Mouse (Mus musculus) erythroblast, embryonic 14.5 days (primary cell): ENCODE measurements around the gene Speg. TPM values are rescaled to one million over a fixed set of nuclear protein-coding genes. Genes with fewer than 3 reads are reported as not detected.

Source experiments
- H3K27me3 ChIP-seq: 2 replicates; pipeline ENCODE4 v1.6.1; 2012; ENCODE audit warnings: inconsistent platforms; ENCODE audit not compliant: control insufficient read depth
- H3K36me3 ChIP-seq: 2 replicates; pipeline ENCODE4 v1.6.1; 2012; ENCODE audit warnings: mild to moderate bottlenecking, inconsistent platforms; ENCODE audit not compliant: control insufficient read depth
- H3K4me1 ChIP-seq: 2 replicates; pipeline ENCODE4 v1.6.1; 2012; ENCODE audit warnings: inconsistent platforms; ENCODE audit not compliant: control insufficient read depth
- H3K4me3 ChIP-seq: replicated peaks from 2 replicates; pipeline ENCODE3; 2012; ENCODE audit warnings: moderate library complexity, mild to moderate bottlenecking, inconsistent platforms
- H3K9me3 ChIP-seq: 2 replicates; pipeline ENCODE4 v1.6.1; 2012; ENCODE audit warnings: low read length, inconsistent platforms, mixed read lengths; ENCODE audit not compliant: control insufficient read depth
- GATA1 ChIP-seq: IDR thresholded peaks from 2 replicates; pipeline ENCODE4 v1.6.1; 2012; ENCODE audit warnings: low read length, inconsistent platforms, mixed read lengths
- TAL1 ChIP-seq: IDR thresholded peaks from 3 replicates; pipeline ENCODE4 v1.6.1; 2012; ENCODE audit warnings: low read length, inconsistent platforms, mixed read lengths
- polyA plus RNA-seq: library from polyadenylated mRNA; stranded (reverse); fragments of >175 nt; gene quantifications from 2 replicates; pipeline ENCODE4 v1.2.3, GENCODE M21; 2012

Speg gene
- polyA plus RNA-seq, 1 experiment: 0.10 TPM

- Histone ChIP-seq H3K9me3 (peaks cover 3% of the 10 kb centered on the region; the same call in 1 of the 2 replicates), H3K4me1 (peaks cover 54% of the 10 kb centered on the region), H3K27me3 (peaks cover 74% of the 10 kb centered on the region), H3K36me3 (no peaks in the 10 kb centered on the region; the same call in 1 of the 2 replicates), H3K4me3 (peak overlapping the region; percentile 23)
- TF ChIP-seq TAL1 (no peak), GATA1 (no peak)
These were observed 83.9 kb downstream of the Speg start for GRCm38 (mm10) chr1:75458789-75459684.

GRCm38 (mm10) chr1:75460297-75460696, 85.2 kb downstream of the Speg start:
- Histone ChIP-seq H3K4me1 (peaks cover 67% of the 10 kb centered on the region), H3K9me3 (peaks cover 3% of the 10 kb centered on the region; the same call in 1 of the 2 replicates), H3K4me3 (no peak overlapping the region), H3K36me3 (no peaks in the 10 kb centered on the region; the same call in 1 of the 2 replicates), H3K27me3 (peaks cover 65% of the 10 kb centered on the region)
- no peak for TF ChIP-seq TAL1

GRCm38 (mm10) chr1:75462636-75463035, 87.5 kb downstream of the Speg start:
- Histone ChIP-seq H3K4me3 (no peak overlapping the region), H3K9me3 (peaks cover 3% of the 10 kb centered on the region; the same call in 1 of the 2 replicates), H3K4me1 (peaks cover 64% of the 10 kb centered on the region), H3K36me3 (no peaks in the 10 kb centered on the region; the same call in 1 of the 2 replicates), H3K27me3 (peaks cover 56% of the 10 kb centered on the region)
- TF ChIP-seq GATA1 (no peak), TAL1 (no peak)

- peaks cover 53% of the 10 kb centered on the region for H3K4me1 ChIP-seq
- H3K27me3 ChIP-seq: peaks cover 50% of the 10 kb centered on the region
- TF ChIP-seq TAL1 (peak; percentile 24; the same call in 1 of the 3 replicates), GATA1 (peak; percentile 69)
- H3K36me3 ChIP-seq: no peaks in the 10 kb centered on the region; the same call in 1 of the 2 replicates
- peak overlapping the region; percentile 8 for H3K4me3 ChIP-seq
- peaks cover 3% of the 10 kb centered on the region; the same call in 1 of the 2 replicates for H3K9me3 ChIP-seq
These were observed 88.6 kb downstream of the Speg start for GRCm38 (mm10) chr1:75463652-75464204.

GRCm38 (mm10) chr1:75467215-75467927, 92.3 kb downstream of the Speg start:
- peaks cover 37% of the 10 kb centered on the region for H3K4me1 ChIP-seq
- no peak for TF ChIP-seq GATA1
- no peak for TF ChIP-seq TAL1
- H3K4me3 ChIP-seq: no peak overlapping the region
- no peaks in the 10 kb centered on the region for H3K9me3 ChIP-seq
- H3K36me3 ChIP-seq: no peaks in the 10 kb centered on the region
- peaks cover 36% of the 10 kb centered on the region for H3K27me3 ChIP-seq

- no peaks in the 10 kb centered on the region for H3K9me3 ChIP-seq
- peaks cover 36% of the 10 kb centered on the region for H3K27me3 ChIP-seq
- no peak overlapping the region for H3K4me3 ChIP-seq
- TF ChIP-seq TAL1 (no peak), GATA1 (no peak)
- H3K36me3 ChIP-seq: peaks cover 3% of the 10 kb centered on the region; the same call in 1 of the 2 replicates
- H3K4me1 ChIP-seq: peaks cover 17% of the 10 kb centered on the region
These were observed 94.3 kb downstream of the Speg start for GRCm38 (mm10) chr1:75469287-75469825.

- no peaks in the 10 kb centered on the region for H3K9me3 ChIP-seq
- H3K4me3 ChIP-seq: no peak overlapping the region
- peaks cover 23% of the 10 kb centered on the region for H3K36me3 ChIP-seq
- H3K27me3 ChIP-seq: peaks cover 45% of the 10 kb centered on the region
- H3K4me1 ChIP-seq: peaks cover 32% of the 10 kb centered on the region
- TF ChIP-seq TAL1 (no peak), GATA1 (no peak)
These were observed 101.3 kb downstream of the Speg start for GRCm38 (mm10) chr1:75476441-75476840.

- peak overlapping the region; percentile 42 for H3K4me3 ChIP-seq
- no peaks in the 10 kb centered on the region for H3K9me3 ChIP-seq
- peaks cover 32% of the 10 kb centered on the region for H3K4me1 ChIP-seq
- peaks cover 52% of the 10 kb centered on the region for H3K27me3 ChIP-seq
- no peak for TF ChIP-seq TAL1
- TF ChIP-seq GATA1: no peak
- peaks cover 23% of the 10 kb centered on the region for H3K36me3 ChIP-seq
These were observed 102.3 kb downstream of the Speg start for GRCm38 (mm10) chr1:75477264-75477965.
